Mouse (Mus musculus) activated CD4-positive, CD25-positive, alpha-beta regulatory T cell, adult 4 months (primary cell): ENCODE measurements around the gene Zfand2a. TPM values are rescaled to one million over a fixed set of nuclear protein-coding genes. Genes with fewer than 3 reads are reported as not detected.
A peak's percentile ranks its signal among the peaks of the same experiment; 100 is the strongest.

ENCODE experiments used
- ATAC-seq: one replicate; pipeline ENCODE4 v1.8.0; 2017
- polyA plus RNA-seq, 2 experiments: library from polyadenylated mRNA; unstranded; fragments of 100-300 nt; shearing (Covaris generic); gene quantifications; one replicate each; pipeline ENCODE4 v1.2.1; 2017

Zfand2a gene
- polyA plus RNA-seq = 1 to 10 TPM; 6.2 to 6.9 TPM

- peak; percentile 92 for ATAC-seq
Measured at GRCm38 (mm10) chr5:139484185-139484814, at the start of gene Zfand2a. Zfand2a (minus strand) TSS chr5:139484549.

GRCm38 (mm10) chr5:139528851-139529250 lies 44.5 kb upstream of the Zfand2a start:
- no peak for ATAC-seq

- no peak for ATAC-seq
Measured at GRCm38 (mm10) chr5:139521987-139522386, 37.6 kb upstream of the Zfand2a start.

- no peak for ATAC-seq
Measured at GRCm38 (mm10) chr5:139520069-139520834, 35.9 kb upstream of the Zfand2a start.

GRCm38 (mm10) chr5:139516281-139516680 lies 31.9 kb upstream of the Zfand2a start:
- ATAC-seq = no peak

GRCm38 (mm10) chr5:139512201-139512600 lies 27.9 kb upstream of the Zfand2a start:
- ATAC-seq = no peak

GRCm38 (mm10) chr5:139510682-139511366 lies 26.5 kb upstream of the Zfand2a start:
- no peak for ATAC-seq

GRCm38 (mm10) chr5:139506207-139506606 lies 21.9 kb upstream of the Zfand2a start:
- ATAC-seq = no peak

GRCm38 (mm10) chr5:139505073-139505606 lies 20.8 kb upstream of the Zfand2a start:
- peak; percentile 83 for ATAC-seq

- no peak for ATAC-seq
Measured at GRCm38 (mm10) chr5:139502281-139502680, 17.9 kb upstream of the Zfand2a start.

- no peak for ATAC-seq
Measured at GRCm38 (mm10) chr5:139498791-139499190, 14.4 kb upstream of the Zfand2a start.

- no peak for ATAC-seq
Measured at GRCm38 (mm10) chr5:139496939-139497338, 12.6 kb upstream of the Zfand2a start.

- ATAC-seq = no peak
Measured at GRCm38 (mm10) chr5:139495019-139495669, 10.8 kb upstream of the Zfand2a start.

- ATAC-seq = no peak
Measured at GRCm38 (mm10) chr5:139493690-139494089, 9.3 kb upstream of the Zfand2a start.

- ATAC-seq = no peak
Measured at GRCm38 (mm10) chr5:139491348-139491747, 7.0 kb upstream of the Zfand2a start.

- ATAC-seq = no peak
Measured at GRCm38 (mm10) chr5:139490131-139490530, 5.8 kb upstream of the Zfand2a start.

- ATAC-seq = peak; percentile 5
Measured at GRCm38 (mm10) chr5:139483171-139483848, 1.0 kb downstream of the Zfand2a start.

- ATAC-seq = no peak
Measured at GRCm38 (mm10) chr5:139480406-139480805, 3.9 kb downstream of the Zfand2a start.

- no peak for ATAC-seq
Measured at GRCm38 (mm10) chr5:139479088-139479487, 5.3 kb downstream of the Zfand2a start.

GRCm38 (mm10) chr5:139474741-139475140 lies 9.6 kb downstream of the Zfand2a start:
- ATAC-seq = no peak

GRCm38 (mm10) chr5:139467998-139468397 lies 16.4 kb downstream of the Zfand2a start:
- no peak for ATAC-seq

- no peak for ATAC-seq
Measured at GRCm38 (mm10) chr5:139466801-139467200, 17.5 kb downstream of the Zfand2a start.
